Mouse (Mus musculus) left cerebral cortex, adult 11 months (tissue): ENCODE measurements around the gene Adgb.

ENCODE experiments used
- DNase-seq: peaks from one replicate; pipeline ENCODE4 v3.0.0; 2022; ENCODE audit warnings: low spot score

Gene Adgb

GRCm38 (mm10) chr10:10350550-10350949 is 121.6 kb downstream of the Adgb start:
- no peak for DNase-seq

DNA sequence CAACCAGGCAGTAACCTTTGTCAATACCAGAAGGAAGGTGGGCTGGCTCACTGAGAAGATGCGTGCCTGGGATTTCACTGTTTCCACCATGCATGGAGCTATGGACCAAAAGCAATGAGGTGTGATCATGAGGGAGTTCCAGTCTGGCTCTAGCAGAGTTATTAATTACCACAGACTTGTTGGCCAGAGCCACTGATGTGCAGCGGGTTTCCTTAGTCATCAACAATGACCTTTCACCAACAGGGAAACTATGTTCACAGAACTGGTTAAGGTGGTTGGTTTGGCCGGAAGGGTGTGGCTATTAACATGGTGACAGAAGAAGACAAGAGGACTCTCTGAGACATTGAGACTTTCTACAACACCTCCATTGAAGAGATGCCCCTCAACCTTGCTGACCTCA is 128.2 kb downstream of the Adgb start:
- DNase-seq: no peak

DNA sequence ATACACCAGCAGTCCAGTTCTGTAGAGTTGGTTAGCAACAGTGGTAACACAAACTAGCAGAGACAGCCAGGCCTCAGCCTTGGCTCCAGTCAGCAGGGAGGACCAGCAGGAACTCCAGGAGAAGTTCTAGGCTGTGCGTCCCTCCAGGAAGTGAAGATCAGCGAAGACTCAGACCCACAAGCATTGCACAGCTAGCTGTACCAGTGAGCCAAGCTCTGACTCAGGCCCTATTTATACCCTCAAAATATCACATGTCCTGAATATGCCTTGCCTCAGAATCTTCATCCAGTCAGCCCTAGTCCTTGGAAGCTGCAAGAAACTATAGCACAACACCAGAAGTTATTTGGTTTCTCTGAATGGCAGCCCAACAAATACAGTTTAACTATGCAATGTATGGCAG is 146.6 kb downstream of the Adgb start:
- DNase-seq: no peak

- no peak for DNase-seq
These were observed 149.2 kb downstream of the Adgb start for GRCm38 (mm10) chr10:10322961-10323360.

- peak; percentile 77 for DNase-seq
These were observed 150.9 kb downstream of the Adgb start for GRCm38 (mm10) chr10:10321119-10321781.

GRCm38 (mm10) chr10:10320364-10321083 is 151.6 kb downstream of the Adgb start:
- peak; percentile 15 for DNase-seq

- no peak for DNase-seq
These were observed 154.0 kb downstream of the Adgb start for GRCm38 (mm10) chr10:10318086-10318485.

- DNase-seq: no peak
These were observed 156.5 kb downstream of the Adgb start for GRCm38 (mm10) chr10:10315631-10316030.

DNA sequence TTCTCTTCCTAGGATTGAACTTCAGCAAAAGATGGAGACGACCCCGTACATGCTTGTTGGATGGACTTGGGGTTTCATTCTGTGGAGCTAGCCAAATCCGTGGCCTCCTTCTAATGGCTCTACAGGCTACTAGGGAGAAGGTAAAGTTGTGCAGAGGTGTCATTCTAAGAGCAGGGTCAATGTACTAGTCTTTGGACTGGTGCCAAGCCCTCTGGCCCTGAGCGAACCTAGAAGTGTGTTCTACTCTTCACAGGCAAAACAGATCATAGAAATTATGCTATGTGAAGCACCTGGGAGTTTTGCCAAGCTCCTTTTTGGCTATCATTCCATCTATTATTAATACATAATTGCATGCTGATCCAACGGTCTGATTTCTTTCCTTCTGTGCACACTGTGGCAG is 157.6 kb downstream of the Adgb start:
- no peak for DNase-seq

- no peak for DNase-seq
These were observed 162.2 kb downstream of the Adgb start for GRCm38 (mm10) chr10:10309877-10310426.

- no peak for DNase-seq
These were observed 163.1 kb downstream of the Adgb start for GRCm38 (mm10) chr10:10309056-10309455.

GRCm38 (mm10) chr10:10307384-10307783 is 164.7 kb downstream of the Adgb start:
- DNase-seq: no peak

DNA sequence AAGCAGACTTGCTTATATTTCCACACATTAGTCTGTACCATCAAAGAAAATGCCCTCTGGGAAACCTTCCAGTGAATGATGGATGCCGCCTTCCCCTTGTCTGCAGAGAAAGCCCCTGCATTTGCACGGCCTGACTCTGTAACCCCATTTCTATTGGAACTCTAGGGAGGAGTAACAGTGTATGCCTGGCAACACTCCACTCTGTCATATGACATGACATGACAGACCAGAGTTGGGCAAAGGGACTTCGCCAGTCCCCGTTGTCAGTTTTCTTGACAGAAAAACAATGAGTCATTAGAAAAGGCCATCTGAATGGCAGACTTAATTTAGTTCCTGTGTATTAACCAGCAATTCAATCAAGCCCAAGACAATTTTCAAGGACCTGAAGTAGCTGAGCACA is 167.8 kb downstream of the Adgb start:
- no peak for DNase-seq

GRCm38 (mm10) chr10:10301692-10302091 is 170.4 kb downstream of the Adgb start:
- no peak for DNase-seq

DNA sequence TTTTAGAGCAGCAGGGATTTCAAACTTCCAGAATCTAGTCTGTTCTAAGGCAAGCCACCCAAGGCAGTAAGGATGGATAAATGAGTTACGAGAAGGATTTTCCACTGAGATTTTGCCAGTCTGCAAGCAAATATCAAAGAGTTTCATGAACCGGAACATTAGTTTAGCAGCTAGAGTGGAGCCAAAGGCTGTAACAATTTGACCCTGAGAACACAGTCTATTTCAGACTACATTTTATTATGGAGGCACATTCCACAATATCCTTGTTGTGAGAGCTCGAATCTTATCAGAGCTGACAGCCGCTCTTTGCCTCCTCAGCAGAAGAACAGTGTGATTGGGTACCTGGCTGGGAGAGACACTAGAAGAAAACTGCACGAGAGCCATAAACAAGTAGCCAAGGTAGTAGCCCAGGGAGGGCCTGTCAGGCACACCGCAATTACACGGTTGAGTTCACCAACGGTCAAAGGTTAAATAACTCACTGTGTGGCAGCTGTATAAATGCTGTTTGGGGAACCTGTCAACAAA is 171.1 kb downstream of the Adgb start:
- no peak for DNase-seq

DNA sequence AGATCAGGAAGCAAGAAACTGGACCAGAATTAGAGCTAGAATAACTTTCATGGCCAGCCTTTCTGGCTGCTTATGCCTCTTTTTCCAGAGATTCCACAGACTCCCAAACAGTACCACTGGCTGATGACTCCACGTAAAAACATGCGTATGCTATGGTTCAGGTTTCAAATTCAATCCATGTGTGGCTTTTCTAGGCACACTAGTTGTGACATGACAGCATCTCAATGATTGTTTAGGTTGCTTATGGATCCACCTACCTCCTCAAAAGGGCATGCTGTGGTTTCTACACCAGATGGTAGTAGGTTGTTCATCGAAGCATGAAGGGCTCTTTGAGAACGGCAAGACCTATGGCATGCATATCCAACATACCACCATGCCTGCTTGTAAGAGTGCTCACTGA is 172.1 kb downstream of the Adgb start:
- DNase-seq: no peak

DNA sequence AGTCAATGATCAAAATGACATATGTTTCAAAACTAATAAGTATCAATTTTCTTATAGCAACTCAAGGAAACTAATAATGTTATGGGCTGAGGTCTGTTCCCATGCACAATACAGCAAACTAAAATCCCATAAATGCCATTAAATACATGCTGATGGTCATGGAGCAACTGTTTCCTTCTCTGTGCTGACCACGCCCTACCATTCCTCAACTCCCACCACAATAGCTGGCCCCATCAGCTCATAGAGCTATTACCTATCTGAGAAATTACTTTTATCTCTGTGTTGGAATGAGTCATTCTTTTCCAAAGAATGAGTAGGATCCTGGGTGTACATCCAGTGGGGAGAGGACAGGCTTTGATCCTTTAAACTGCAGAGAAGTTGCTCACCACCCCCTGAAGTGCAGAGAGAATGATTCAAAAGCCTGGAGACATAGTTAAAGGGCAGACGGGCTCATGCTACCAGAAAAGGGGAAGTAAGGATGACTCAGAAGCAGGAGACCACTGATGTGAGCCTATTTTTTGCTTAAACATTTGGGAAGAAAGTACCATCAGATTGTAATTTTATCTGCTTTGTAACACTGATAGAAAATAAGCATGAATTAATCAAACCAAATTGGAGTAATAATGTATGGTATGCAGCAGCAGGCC is 184.8 kb downstream of the Adgb start:
- no peak for DNase-seq
